ENCODE assay signal across 26 mouse cellular contexts in the genomic region with DNA sequence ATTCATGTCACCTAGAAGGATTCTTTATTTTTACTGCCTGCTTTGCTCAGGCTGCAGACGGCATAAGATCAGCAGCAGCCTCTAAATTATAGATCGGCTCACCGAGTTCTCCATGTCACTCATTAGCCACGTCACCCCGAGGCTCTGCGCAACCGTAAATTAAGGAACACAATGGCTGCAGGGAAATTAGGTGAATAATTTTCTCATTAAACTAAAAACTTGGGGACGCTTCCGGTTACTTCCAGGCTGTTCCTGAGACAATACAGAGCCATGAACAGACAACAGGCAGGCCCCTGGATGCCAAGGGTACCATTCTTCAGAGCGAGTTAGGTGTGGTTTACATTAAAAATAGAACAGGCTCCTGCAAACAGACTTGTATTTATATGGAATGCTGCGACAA.
DNase-seq lines count a peak whose midpoint lies in the region; ATAC-seq and TF ChIP-seq lines count a peak whose summit lies in the region.
"Had no signal": no experiment of that assay in that cellular context is flagged by ENCODE, and none has a peak within 500 bp of the region (broad histone marks: within the 10 kb centered on the region; RNA-seq: fewer than 3 reads in every experiment).

No protein-coding gene starts in this region.

- H3K27ac ChIP-seq in hindbrain, embryonic 14.5 days: peak overlapping the region; percentile 64
- H3K27ac ChIP-seq in hindbrain, embryonic 10.5 days: no peak overlapping the region
- peak overlapping the region; percentile 56 for H3K27ac ChIP-seq in hindbrain, embryonic 15.5 days (replicated peaks)
- H3K27ac ChIP-seq in neural tube, embryonic 15.5 days (replicated peaks): peak overlapping the region; percentile 64
- H3K27ac ChIP-seq in kidney, embryonic 14.5 days (ENCODE audit: low read depth, low read length): no peak overlapping the region
- H3K27ac ChIP-seq: embryonic facial prominence, embryonic 15.5 days; gastrocnemius, adult 2 months; layer of hippocampus, adult 2 months; liver, embryonic 15.5 days; lung, embryonic 15.5 days had no signal

- H3K9me3 ChIP-seq in hindbrain, embryonic 14.5 days (ENCODE audit: control insufficient read depth, low read length): no peaks in the 10 kb centered on the region
- no peaks in the 10 kb centered on the region for H3K9me3 ChIP-seq in hindbrain, embryonic 10.5 days
- no peaks in the 10 kb centered on the region for H3K9me3 ChIP-seq in hindbrain, embryonic 15.5 days
- no peaks in the 10 kb centered on the region for H3K9me3 ChIP-seq in neural tube, embryonic 15.5 days (replicated peaks)
- H3K9me3 ChIP-seq in kidney, embryonic 14.5 days (ENCODE audit: control insufficient read depth, low read length): no peaks in the 10 kb centered on the region
- H3K9me3 ChIP-seq: embryonic facial prominence, embryonic 15.5 days; limb, embryonic 10.5 days; liver, embryonic 15.5 days; lung, embryonic 15.5 days; megakaryocyte, embryonic 14.5 days had no signal

- TF ChIP-seq CTCF in brain, embryonic 14.5 days (IDR thresholded peaks at IDR 0.05; ENCODE audit: borderline replicate concordance, extremely low read depth, insufficient read depth, insufficient read length): no peak

- no peak overlapping the region for H3K9ac ChIP-seq in hindbrain, embryonic 14.5 days
- H3K9ac ChIP-seq in hindbrain, embryonic 15.5 days: no peak overlapping the region
- no peak overlapping the region for H3K9ac ChIP-seq in neural tube, embryonic 15.5 days (replicated peaks)
- no peak overlapping the region for H3K9ac ChIP-seq in kidney, embryonic 14.5 days (ENCODE audit: low read depth, low read length)
- H3K9ac ChIP-seq: embryonic facial prominence, embryonic 15.5 days; liver, embryonic 15.5 days; lung, embryonic 15.5 days had no signal

- DNase-seq in hindbrain, embryonic 14.5 days (ENCODE audit: low spot score): peak; percentile 47
- no peak for DNase-seq in hindbrain, embryonic 10.5 days (ENCODE audit: low spot score)
- peak; percentile 66 for DNase-seq in brain, embryonic 14.5 days (ENCODE audit: low read depth)
- DNase-seq in urinary bladder, postnatal 14 days (ENCODE audit: low spot score): no peak
- DNase-seq: adrenal gland, postnatal 14 days; cerebellum, adult 8-10 months; cerebellum, postnatal 36 days; embryo, embryonic 11 days; gastrocnemius, adult 2 months; heart, postnatal 36 days; kidney, adult 8-10 months; kidney, postnatal 25 days; liver; lung, postnatal 36 days; right cerebral cortex, postnatal 4 days; thymus, postnatal 14 days had no signal

- 0 out of 2 replicates have a peak, but pooled peaks have one; percentile 14 for ATAC-seq in hindbrain, embryonic 14.5 days (ENCODE audit: low FRiP score)
- no peak; the same call in 1 of the 2 replicates for ATAC-seq in hindbrain, embryonic 15.5 days (ENCODE audit: low FRiP score, low read depth)
- no peak for ATAC-seq in neural tube, embryonic 15.5 days (ENCODE audit: low FRiP score)
- ATAC-seq in kidney, embryonic 14.5 days (ENCODE audit: low FRiP score, low TSS enrichment): no peak
- ATAC-seq: activated CD4-positive, CD25-positive, alpha-beta regulatory T cell, adult 4 months had no signal

- H3K36me3 ChIP-seq in hindbrain, embryonic 14.5 days (replicated peaks; ENCODE audit: control insufficient read depth, insufficient read depth): no peaks in the 10 kb centered on the region
- no peaks in the 10 kb centered on the region for H3K36me3 ChIP-seq in hindbrain, embryonic 10.5 days
- no peaks in the 10 kb centered on the region for H3K36me3 ChIP-seq in hindbrain, embryonic 15.5 days
- no peaks in the 10 kb centered on the region for H3K36me3 ChIP-seq in neural tube, embryonic 15.5 days
- no peaks in the 10 kb centered on the region for H3K36me3 ChIP-seq in kidney, embryonic 14.5 days (ENCODE audit: control insufficient read depth, insufficient read depth, low read length)
- H3K36me3 ChIP-seq: embryonic facial prominence, embryonic 15.5 days; limb, embryonic 10.5 days; liver, embryonic 15.5 days; lung, embryonic 15.5 days had no signal

- no peak for TF ChIP-seq POLR2A in brain, embryonic 14.5 days (IDR thresholded peaks at IDR 0.05; ENCODE audit: borderline replicate concordance, extremely low read depth, insufficient read depth, insufficient read length, poor library complexity, severe bottlenecking)

- H3K4me3 ChIP-seq in hindbrain, embryonic 14.5 days (replicated peaks; ENCODE audit: low read length): no peak overlapping the region
- no peak overlapping the region for H3K4me3 ChIP-seq in hindbrain, embryonic 10.5 days
- H3K4me3 ChIP-seq in hindbrain, embryonic 15.5 days: no peak overlapping the region
- no peak overlapping the region for H3K4me3 ChIP-seq in neural tube, embryonic 15.5 days (replicated peaks)
- H3K4me3 ChIP-seq in kidney, embryonic 14.5 days (ENCODE audit: low read length): no peak overlapping the region
- H3K4me3 ChIP-seq: embryonic facial prominence, embryonic 15.5 days; gastrocnemius, adult 2 months; layer of hippocampus, adult 2 months; limb, embryonic 10.5 days; liver, embryonic 15.5 days; lung, embryonic 15.5 days; megakaryocyte, embryonic 14.5 days had no signal

- H3K27me3 ChIP-seq in hindbrain, embryonic 14.5 days (ENCODE audit: control insufficient read depth, insufficient read depth, low read length): no peaks in the 10 kb centered on the region
- peaks cover 15% of the 10 kb centered on the region for H3K27me3 ChIP-seq in hindbrain, embryonic 10.5 days (ENCODE audit: insufficient read depth, poor library complexity, severe bottlenecking)
- no peaks in the 10 kb centered on the region for H3K27me3 ChIP-seq in hindbrain, embryonic 15.5 days
- no peaks in the 10 kb centered on the region for H3K27me3 ChIP-seq in neural tube, embryonic 15.5 days (replicated peaks)
- peaks cover 2% of the 10 kb centered on the region; the same call in 1 of the 2 replicates for H3K27me3 ChIP-seq in kidney, embryonic 14.5 days (ENCODE audit: control insufficient read depth, insufficient read depth, low read length)

- peaks cover 25% of the 10 kb centered on the region for H3K4me1 ChIP-seq in hindbrain, embryonic 14.5 days (replicated peaks; ENCODE audit: control insufficient read depth, insufficient read depth, low read length)
- peaks cover 31% of the 10 kb centered on the region for H3K4me1 ChIP-seq in hindbrain, embryonic 10.5 days (replicated peaks)
- peaks cover 55% of the 10 kb centered on the region for H3K4me1 ChIP-seq in hindbrain, embryonic 15.5 days (replicated peaks)
- H3K4me1 ChIP-seq in neural tube, embryonic 15.5 days: peaks cover 53% of the 10 kb centered on the region
- H3K4me1 ChIP-seq in kidney, embryonic 14.5 days (ENCODE audit: control insufficient read depth, insufficient read depth, low read length): peaks cover 31% of the 10 kb centered on the region
- H3K4me1 ChIP-seq: liver, embryonic 15.5 days; megakaryocyte, embryonic 14.5 days had no signal

- 34% methylated on average over 11 of the region's 11 CpGs for WGBS in hindbrain, embryonic 14.5 days
- WGBS in hindbrain, embryonic 10.5 days: 79% methylated on average over 11 of the region's 11 CpGs
- 36% methylated on average over 11 of the region's 11 CpGs for WGBS in hindbrain, embryonic 15.5 days
- 18% methylated on average over 11 of the region's 11 CpGs for WGBS in neural tube, embryonic 15.5 days
- WGBS in kidney, embryonic 14.5 days: 36% methylated on average over 11 of the region's 11 CpGs

- H3K4me2 ChIP-seq in hindbrain, embryonic 14.5 days (replicated peaks): no peak overlapping the region
- no peak overlapping the region for H3K4me2 ChIP-seq in hindbrain, embryonic 15.5 days
- H3K4me2 ChIP-seq in neural tube, embryonic 15.5 days: no peak overlapping the region
- H3K4me2 ChIP-seq in kidney, embryonic 14.5 days (replicated peaks; ENCODE audit: low read depth, low read length): no peak overlapping the region
- H3K4me2 ChIP-seq: embryonic facial prominence, embryonic 15.5 days; liver, embryonic 15.5 days; lung, embryonic 15.5 days had no signal

Comparison
In these comparisons a context has a peak if more than half of its experiments do, and no peak if none do; other contexts are left out.
1. DNase-seq: peak in hindbrain, embryonic 14.5 days (single experiment) and brain, embryonic 14.5 days (single experiment); none in hindbrain, embryonic 10.5 days (single experiment) and urinary bladder, postnatal 14 days (single experiment).
2. H3K27ac ChIP-seq: peak in hindbrain, embryonic 14.5 days (single experiment), hindbrain, embryonic 15.5 days (single experiment) and neural tube, embryonic 15.5 days (single experiment); none in hindbrain, embryonic 10.5 days (single experiment) and kidney, embryonic 14.5 days (single experiment).